Mouse (Mus musculus) heart, embryonic 15.5 days (tissue): ENCODE results near the gene Cenpx. TPM values are rescaled to one million over a fixed set of nuclear protein-coding genes. Genes with fewer than 3 reads are reported as not detected.

Experiments used
- ATAC-seq: fragments of 200-750 bp; cut with Nextera tagmentation; replicated peaks from 2 replicates; pipeline ENCODE4 v1.8.0; 2017; ENCODE audit warnings: low read depth, moderate TSS enrichment; ENCODE audit not compliant: insufficient number of reproducible peaks, insufficient read depth, low FRiP score
- H3K27ac ChIP-seq: fragments of 300-500 bp; sonication (generic); 2 replicates; pipeline ENCODE4 v1.5.1; 2015; ENCODE audit warnings: mild to moderate bottlenecking, inconsistent platforms
- H3K27me3 ChIP-seq: fragments of 300-500 bp; sonication (generic); 2 replicates; pipeline ENCODE4 v1.6.1; 2015; ENCODE audit warnings: inconsistent platforms
- H3K36me3 ChIP-seq: fragments of 300-500 bp; sonication (generic); 2 replicates; pipeline ENCODE4 v1.6.1; 2015; ENCODE audit warnings: mild to moderate bottlenecking, inconsistent platforms
- H3K4me1 ChIP-seq: fragments of 300-500 bp; sonication (generic); replicated peaks from 2 replicates; pipeline ENCODE4 v1.6.1; 2015; ENCODE audit warnings: inconsistent platforms
- H3K4me2 ChIP-seq: fragments of 300-500 bp; sonication (generic); 2 replicates; pipeline ENCODE4 v1.6.1; 2015; ENCODE audit warnings: inconsistent platforms, mild to moderate bottlenecking, moderate library complexity
- H3K4me3 ChIP-seq: fragments of 300-500 bp; sonication (generic); 2 replicates; pipeline ENCODE4 v1.5.1; 2015; ENCODE audit warnings: mild to moderate bottlenecking, inconsistent platforms
- H3K9ac ChIP-seq: fragments of 300-500 bp; sonication (generic); 2 replicates; pipeline ENCODE4 v1.6.1; 2015; ENCODE audit warnings: mild to moderate bottlenecking, inconsistent platforms
- H3K9me3 ChIP-seq: fragments of 300-500 bp; sonication (generic); replicated peaks from 2 replicates; pipeline ENCODE4 v1.6.1; 2016; ENCODE audit warnings: inconsistent platforms
- WGBS: fragments of 180-500 bp; shearing (Covaris S2); methylation state at CpG from one replicate; pipeline ENCODE4 v1.1.7; 2015; ENCODE audit warnings: mixed read lengths; 5-methylcytosine and 5-hydroxymethylcytosine counted together
- polyA plus RNA-seq: library from polyadenylated mRNA; unstranded; fragments of >200 nt; fragmentation: Nextera tagmentation; extraction: Ambion mirVana; gene quantifications from 2 replicates; pipeline ENCODE4 v1.2.1, GENCODE M21; 2015

Gene Cenpx
- polyA plus RNA-seq, 1 experiment from 2014 or later, result 111 TPM

DNA sequence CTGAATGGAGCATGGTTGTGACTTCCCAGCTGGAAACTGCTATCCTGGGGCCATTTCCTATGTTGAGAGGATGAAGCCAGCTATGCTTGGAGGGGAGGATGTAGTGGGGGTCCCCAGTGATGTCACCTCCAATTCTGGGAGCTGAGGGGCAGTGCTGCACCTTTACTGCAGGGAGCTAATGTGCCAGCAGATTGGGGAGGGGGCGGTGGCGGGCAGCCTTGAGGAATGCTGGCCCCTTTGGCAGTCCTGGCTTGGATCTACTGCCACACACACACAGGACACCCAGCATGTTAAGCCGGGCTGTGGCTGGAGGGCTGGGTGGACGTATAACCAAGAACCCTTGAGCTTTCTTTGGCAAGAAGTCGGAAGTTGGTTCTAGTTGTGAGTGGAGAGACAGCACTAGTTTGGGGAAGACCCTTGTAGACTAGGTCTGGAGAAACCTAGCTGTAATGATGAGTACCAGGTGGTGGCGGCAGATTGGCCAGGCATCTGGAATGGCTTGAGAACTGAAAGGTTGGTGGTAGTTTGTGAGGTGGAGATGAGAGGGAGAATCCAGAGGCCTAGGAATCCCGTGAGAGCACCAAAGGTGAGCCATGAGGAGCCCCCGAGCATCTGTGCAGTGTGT, 1.4 kb downstream of the Cenpx start:
- 58% methylated on average over 8 of the region's 8 CpGs for WGBS
- peak overlapping the region; percentile 98 for H3K4me2 ChIP-seq
- H3K4me3 ChIP-seq, result 0 out of 2 replicates have a peak overlapping the region, but pooled peaks have one; percentile 72
- no peak overlapping the region for H3K27ac ChIP-seq
- H3K27me3 ChIP-seq, result no peaks in the 10 kb centered on the region
- H3K4me1 ChIP-seq, result peaks cover 28% of the 10 kb centered on the region
- ATAC-seq, result no peak
- H3K36me3 ChIP-seq, result peaks cover 3% of the 10 kb centered on the region; the same call in 1 of the 2 replicates
- no peak overlapping the region for H3K9ac ChIP-seq
- no peaks in the 10 kb centered on the region for H3K9me3 ChIP-seq

DNA sequence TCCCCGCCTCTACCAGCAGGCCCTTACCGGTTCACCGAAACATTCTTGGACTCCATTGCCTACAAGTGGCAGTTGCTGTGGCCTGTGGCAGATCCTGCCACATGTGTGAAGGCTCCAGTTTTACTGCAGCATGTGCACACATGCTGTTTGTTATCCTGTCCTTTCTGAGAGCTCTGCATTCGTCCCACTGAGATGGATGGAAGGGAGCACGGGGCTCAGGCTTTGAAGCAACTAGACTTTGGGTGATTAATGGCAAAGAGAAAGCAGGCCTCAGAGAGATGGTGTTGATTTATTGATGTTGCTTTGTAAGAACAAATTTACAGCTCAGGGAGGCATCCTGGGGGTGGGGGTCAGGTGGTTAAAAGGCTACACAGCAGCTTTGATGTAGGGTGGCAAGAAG, 2.9 kb downstream of the Cenpx start:
- no peak for ATAC-seq
- peaks cover 35% of the 10 kb centered on the region for H3K4me1 ChIP-seq

DNA sequence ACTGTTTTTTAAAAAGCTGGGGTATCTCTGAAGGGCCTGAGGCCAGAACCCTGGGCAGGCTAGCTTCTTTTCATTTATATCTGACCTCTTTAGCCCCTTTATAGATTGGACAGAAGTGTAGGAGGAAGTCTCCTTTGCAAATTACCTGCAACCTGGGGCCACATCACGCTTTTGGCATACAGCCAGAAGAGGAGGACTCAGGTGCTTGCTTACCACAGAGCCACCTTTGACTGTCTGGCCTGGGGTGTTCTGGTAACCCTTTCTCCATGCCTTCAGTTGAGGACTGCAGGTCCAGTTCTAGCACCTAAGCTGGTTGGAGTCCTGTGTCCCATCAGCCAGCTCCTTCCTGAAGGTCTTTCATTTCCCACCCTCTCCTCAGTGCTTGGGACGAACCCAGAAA, 4.0 kb downstream of the Cenpx start:
- no peaks in the 10 kb centered on the region for H3K9me3 ChIP-seq
- no peak for ATAC-seq
- H3K9ac ChIP-seq, result no peak overlapping the region
- H3K4me2 ChIP-seq, result no peak overlapping the region
- H3K36me3 ChIP-seq, result peaks cover 3% of the 10 kb centered on the region; the same call in 1 of the 2 replicates
- WGBS, result 75% methylated on average over 2 of the region's 2 CpGs
- H3K4me1 ChIP-seq, result peaks cover 40% of the 10 kb centered on the region
- H3K27ac ChIP-seq, result no peak overlapping the region
- no peaks in the 10 kb centered on the region for H3K27me3 ChIP-seq
- H3K4me3 ChIP-seq, result no peak overlapping the region

More for the DNA sequence above, 2.9 kb downstream of the Cenpx start:
- H3K9me3 ChIP-seq, result no peaks in the 10 kb centered on the region
- 81% methylated on average over 5 of the region's 5 CpGs for WGBS
- peaks cover 3% of the 10 kb centered on the region; the same call in 1 of the 2 replicates for H3K36me3 ChIP-seq
- no peak overlapping the region for H3K9ac ChIP-seq
- H3K4me2 ChIP-seq, result no peak overlapping the region
- H3K27ac ChIP-seq, result no peak overlapping the region
- H3K4me3 ChIP-seq, result no peak overlapping the region
- no peaks in the 10 kb centered on the region for H3K27me3 ChIP-seq

DNA sequence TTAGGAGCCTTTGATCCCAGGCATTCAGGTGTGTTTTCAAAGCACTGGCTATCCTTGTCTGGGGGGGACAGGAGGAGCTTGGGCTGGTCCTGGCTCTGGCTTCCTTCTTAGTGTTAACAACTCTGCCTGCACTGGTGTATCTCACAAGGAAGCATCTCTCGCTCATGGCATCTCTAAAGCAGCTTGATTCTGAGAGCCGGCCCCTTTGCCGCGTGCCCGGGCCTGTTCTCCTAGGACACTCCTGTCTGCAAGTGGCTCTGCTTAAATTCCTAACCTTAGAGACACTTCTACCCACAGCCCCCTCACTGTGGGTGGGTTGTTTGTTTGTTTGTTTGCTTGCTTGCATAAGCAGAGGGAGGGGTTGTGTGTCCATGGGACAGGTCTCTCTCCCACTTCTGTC, 5.6 kb downstream of the Cenpx start:
- no peak for ATAC-seq
- peak overlapping the region; percentile 27; the same call in 1 of the 2 replicates for H3K27ac ChIP-seq
- H3K9me3 ChIP-seq, result no peaks in the 10 kb centered on the region
- H3K27me3 ChIP-seq, result no peaks in the 10 kb centered on the region
- peaks cover 3% of the 10 kb centered on the region; the same call in 1 of the 2 replicates for H3K36me3 ChIP-seq
- no peak overlapping the region for H3K9ac ChIP-seq
- H3K4me1 ChIP-seq, result peaks cover 47% of the 10 kb centered on the region
- no peak overlapping the region for H3K4me2 ChIP-seq
- no peak overlapping the region for H3K4me3 ChIP-seq
- WGBS, result 45% methylated on average over 5 of the region's 5 CpGs

DNA sequence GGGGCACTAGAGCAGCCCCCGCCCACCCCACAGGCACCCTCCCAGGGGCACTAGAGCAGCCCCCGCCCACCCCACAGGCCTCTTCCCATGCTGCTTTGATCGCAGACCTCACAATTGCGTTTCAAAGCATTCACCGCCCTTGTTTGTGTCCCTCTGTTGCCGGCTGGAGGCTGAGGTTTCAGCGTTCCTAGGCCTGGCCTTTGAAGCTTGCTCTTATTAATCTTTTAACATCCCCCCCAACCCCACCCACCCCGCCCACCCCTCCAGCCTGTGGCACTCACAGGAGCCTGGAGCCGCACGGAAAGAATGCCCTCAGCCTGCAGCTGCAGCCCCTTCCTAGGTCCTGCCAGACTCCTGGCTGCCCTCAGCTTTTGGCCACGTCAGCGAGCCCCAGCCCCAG, 6.3 kb downstream of the Cenpx start:
- no peak for ATAC-seq
- Histone ChIP-seq H3K4me2 (no peak overlapping the region), H3K9me3 (no peaks in the 10 kb centered on the region), H3K4me1 (peaks cover 41% of the 10 kb centered on the region), H3K9ac (no peak overlapping the region), H3K27ac (no peak overlapping the region), H3K27me3 (no peaks in the 10 kb centered on the region), H3K36me3 (peaks cover 7% of the 10 kb centered on the region), H3K4me3 (no peak overlapping the region)
- 26% methylated on average over 12 of the region's 12 CpGs for WGBS

DNA sequence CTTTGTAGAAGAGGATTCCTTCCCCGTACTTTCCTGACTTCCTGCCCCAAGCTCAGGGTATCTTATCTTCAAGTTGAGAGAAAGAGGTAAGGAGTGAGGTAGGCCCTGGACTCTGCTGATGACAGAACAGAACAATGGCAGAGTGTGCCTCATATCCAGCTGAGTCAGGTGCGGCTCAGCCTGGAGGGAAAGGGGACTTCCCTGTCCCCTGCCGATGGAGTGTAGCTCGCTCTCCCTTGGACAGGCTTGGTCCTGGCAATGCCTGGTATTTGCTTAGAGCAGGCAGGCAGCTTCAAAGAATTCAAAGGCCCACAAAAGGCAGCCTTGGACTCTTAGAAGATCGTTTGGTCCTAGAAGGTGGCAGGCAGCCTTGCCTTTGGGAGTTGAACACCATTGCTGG, 7.4 kb downstream of the Cenpx start:
- H3K9me3 ChIP-seq, result no peaks in the 10 kb centered on the region
- no peak overlapping the region for H3K4me3 ChIP-seq
- peaks cover 8% of the 10 kb centered on the region for H3K36me3 ChIP-seq
- no peak overlapping the region for H3K4me2 ChIP-seq
- ATAC-seq, result no peak
- no peak overlapping the region for H3K9ac ChIP-seq
- H3K4me1 ChIP-seq, result peaks cover 41% of the 10 kb centered on the region
- WGBS, result 56% methylated on average over 5 of the region's 5 CpGs
- no peaks in the 10 kb centered on the region for H3K27me3 ChIP-seq
- no peak overlapping the region for H3K27ac ChIP-seq

DNA sequence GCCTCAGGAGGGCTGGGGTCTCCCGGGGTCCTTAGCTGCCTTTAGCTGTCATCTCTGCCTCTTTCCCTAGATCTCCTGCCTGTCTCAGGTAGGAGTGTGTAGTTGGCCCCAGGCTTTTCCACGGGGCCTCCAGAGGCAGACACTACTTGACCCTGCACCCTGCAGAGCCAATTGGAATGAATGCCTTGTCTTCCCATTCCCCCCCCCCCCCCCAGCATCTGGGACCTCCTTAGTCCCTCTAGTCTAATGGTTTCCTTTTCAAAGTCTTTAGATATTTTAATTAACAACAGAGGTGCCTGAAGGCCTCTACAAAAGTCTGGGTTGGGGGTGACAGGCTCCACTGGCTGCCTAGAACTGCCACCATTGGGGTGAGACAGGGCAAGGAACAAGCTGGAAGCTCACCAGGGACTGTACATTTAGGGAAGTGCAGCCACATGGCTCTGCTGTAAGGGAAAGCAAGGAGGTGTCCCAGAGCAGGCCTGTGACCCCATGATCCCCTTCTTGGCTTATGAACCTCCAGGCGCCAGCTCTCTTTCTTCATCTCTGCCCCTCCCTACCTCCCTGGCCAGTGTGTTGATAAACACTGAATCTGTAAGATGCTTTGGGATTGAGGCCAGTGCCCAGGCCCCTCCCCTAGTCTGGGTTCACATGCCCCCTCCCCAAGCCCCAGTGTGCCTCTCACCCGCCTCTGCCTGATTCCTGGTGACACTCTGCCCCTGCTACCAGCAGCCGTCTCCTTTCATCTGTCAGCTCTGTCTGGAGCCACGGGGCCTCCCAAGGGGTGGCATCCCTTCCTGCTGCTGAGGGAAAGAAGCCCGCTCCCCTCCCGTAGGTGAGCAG, 8.8 kb downstream of the Cenpx start:
- Histone ChIP-seq H3K4me3 (no peak overlapping the region), H3K9ac (no peak overlapping the region; the same call in 1 of the 2 replicates), H3K4me2 (0 out of 2 replicates have a peak overlapping the region, but pooled peaks have one; percentile 2), H3K4me1 (peaks cover 41% of the 10 kb centered on the region), H3K27me3 (no peaks in the 10 kb centered on the region), H3K9me3 (no peaks in the 10 kb centered on the region), H3K36me3 (peaks cover 5% of the 10 kb centered on the region), H3K27ac (peak overlapping the region; percentile 77)
- ATAC-seq, result peak; percentile 18; the same call in 1 of the 2 replicates
- WGBS, result 32% methylated on average over 8 of the region's 8 CpGs

DNA sequence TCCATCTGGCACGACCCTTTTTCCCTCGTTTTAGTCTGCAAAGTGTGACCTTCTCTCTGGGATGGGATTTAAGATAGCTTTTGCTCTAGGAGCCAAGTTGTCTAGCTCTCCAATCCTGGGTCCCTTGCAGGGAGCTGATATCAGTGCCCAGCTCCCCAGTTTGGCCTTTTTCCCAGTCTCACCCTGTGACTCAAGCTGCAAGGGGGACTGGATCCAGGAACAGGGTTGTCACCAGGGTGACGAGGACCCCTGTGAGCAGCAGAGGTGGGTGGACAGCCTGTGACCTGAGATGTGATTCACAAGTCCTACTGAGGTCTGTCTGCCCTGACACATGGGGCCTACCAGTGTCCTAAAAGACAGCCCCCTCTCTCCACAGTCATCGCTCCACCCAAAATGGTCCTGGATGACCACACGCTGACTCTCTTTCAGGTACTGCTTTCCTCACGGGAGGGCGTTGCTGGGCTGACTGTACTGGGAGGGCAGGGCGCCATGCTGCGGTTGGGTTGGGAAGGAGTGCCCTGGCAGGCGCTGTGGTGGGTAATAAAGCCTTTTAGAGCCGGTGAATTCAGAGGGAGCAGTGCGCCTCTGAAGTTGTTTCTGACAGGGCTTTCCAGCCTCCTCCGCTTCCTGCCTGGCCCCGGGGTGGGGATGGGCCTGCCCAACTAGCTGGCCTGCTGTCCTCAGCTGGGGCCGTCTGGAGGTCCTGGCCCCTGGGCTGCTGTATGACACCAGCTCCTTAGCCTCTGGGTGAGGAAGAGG, 9.7 kb downstream of the Cenpx start:
- Histone ChIP-seq H3K9me3 (no peaks in the 10 kb centered on the region), H3K27me3 (no peaks in the 10 kb centered on the region), H3K4me1 (peaks cover 45% of the 10 kb centered on the region), H3K4me3 (no peak overlapping the region), H3K36me3 (peaks cover 5% of the 10 kb centered on the region; the same call in 1 of the 2 replicates), H3K4me2 (0 out of 2 replicates have a peak overlapping the region, but pooled peaks have one; percentile 2), H3K27ac (peak overlapping the region; percentile 77), H3K9ac (peak overlapping the region; percentile 12; the same call in 1 of the 2 replicates)
- 47% methylated on average over 15 of the region's 15 CpGs for WGBS
- ATAC-seq, result 0 out of 2 replicates have a peak, but pooled peaks have one; percentile 24

DNA sequence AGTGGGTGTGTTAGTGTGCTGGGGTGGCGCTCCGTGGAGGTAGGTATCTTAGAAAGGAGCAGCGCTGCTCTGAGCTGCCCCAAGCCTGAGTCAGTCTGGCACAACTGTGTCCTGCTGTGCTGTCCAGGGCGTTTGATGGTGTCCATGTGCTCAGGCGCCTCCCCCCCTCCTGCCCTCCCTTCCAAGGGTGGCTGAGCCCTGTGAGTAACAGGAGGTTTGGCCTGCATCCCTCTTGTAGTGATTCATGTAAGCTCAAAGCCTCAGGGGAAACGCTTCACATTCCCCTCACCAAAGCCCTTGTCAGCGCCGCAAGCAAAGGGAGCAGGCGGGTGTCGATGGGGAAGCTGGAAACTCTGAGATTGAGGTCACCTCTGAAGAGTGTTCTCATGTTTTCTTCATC, 15.8 kb downstream of the Cenpx start:
- no peak overlapping the region for H3K4me2 ChIP-seq
- H3K4me1 ChIP-seq, result peaks cover 44% of the 10 kb centered on the region
- peaks cover 5% of the 10 kb centered on the region; the same call in 1 of the 2 replicates for H3K36me3 ChIP-seq
- H3K9ac ChIP-seq, result peak overlapping the region; percentile 34; the same call in 1 of the 2 replicates
- peak; percentile 76 for ATAC-seq
- H3K27me3 ChIP-seq, result no peaks in the 10 kb centered on the region
- peak overlapping the region; percentile 69 for H3K27ac ChIP-seq
- WGBS, result 33% methylated on average over 10 of the region's 10 CpGs
- H3K9me3 ChIP-seq, result no peaks in the 10 kb centered on the region
- no peak overlapping the region for H3K4me3 ChIP-seq

DNA sequence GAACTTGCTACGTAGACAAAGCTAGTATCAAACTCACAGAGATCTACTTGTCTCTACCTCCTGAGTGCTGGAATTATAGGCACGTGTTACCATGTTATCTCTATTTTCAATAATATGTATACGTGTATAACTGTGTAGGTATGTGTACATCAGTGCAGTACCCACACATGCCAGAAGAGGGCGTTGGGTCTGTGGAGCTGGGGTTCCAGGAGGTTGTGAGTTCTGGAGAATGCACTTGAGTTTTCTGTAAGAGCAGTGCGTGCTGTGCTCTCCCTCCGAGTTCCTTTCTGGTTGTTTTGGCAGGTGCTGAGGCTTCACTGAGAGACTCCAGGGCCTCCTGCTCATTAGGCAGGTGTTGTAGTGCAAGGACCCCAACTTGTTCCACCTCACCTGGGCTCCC, 17.0 kb downstream of the Cenpx start:
- H3K27ac ChIP-seq, result no peak overlapping the region
- no peaks in the 10 kb centered on the region for H3K36me3 ChIP-seq
- H3K4me2 ChIP-seq, result no peak overlapping the region
- no peak overlapping the region for H3K4me3 ChIP-seq
- WGBS, result 90% methylated on average over 6 of the region's 6 CpGs
- no peak for ATAC-seq
- no peaks in the 10 kb centered on the region for H3K27me3 ChIP-seq
- peaks cover 52% of the 10 kb centered on the region for H3K4me1 ChIP-seq
- no peak overlapping the region for H3K9ac ChIP-seq
- H3K9me3 ChIP-seq, result no peaks in the 10 kb centered on the region

DNA sequence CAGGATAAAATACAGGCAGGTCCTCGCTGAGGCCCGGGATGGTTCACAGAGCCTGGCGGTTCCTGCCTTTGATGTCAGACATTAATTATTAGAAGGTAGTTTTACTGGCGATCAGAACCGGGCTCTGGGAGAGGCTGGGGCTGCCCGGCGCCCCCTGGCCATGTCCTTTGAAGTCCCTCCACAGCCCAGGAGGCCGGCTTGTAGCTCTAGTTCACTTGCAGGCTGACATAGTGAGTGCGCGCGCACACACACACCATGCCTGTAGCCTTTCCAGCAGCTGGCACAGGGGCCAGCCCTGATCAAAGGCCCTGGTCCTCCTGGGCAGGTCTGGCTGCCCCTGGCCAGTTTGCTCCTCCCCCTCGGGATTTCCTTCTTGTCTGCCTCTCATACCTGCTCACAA, 17.9 kb downstream of the Cenpx start:
- Histone ChIP-seq H3K36me3 (no peaks in the 10 kb centered on the region), H3K9me3 (no peaks in the 10 kb centered on the region), H3K27ac (peak overlapping the region; percentile 18; the same call in 1 of the 2 replicates), H3K4me3 (no peak overlapping the region), H3K4me1 (peaks cover 52% of the 10 kb centered on the region), H3K27me3 (no peaks in the 10 kb centered on the region), H3K4me2 (no peak overlapping the region), H3K9ac (no peak overlapping the region)
- WGBS, result 55% methylated on average over 12 of the region's 12 CpGs
- no peak for ATAC-seq
